Mouse (Mus musculus) olfactory bulb, adult 2 months (tissue): ENCODE results near the gene St6gal1.

Experiments used
- CTCF ChIP-seq: fragments of 200-500 bp; IDR thresholded peaks from 2 replicates; pipeline ENCODE4 v1.5.1; 2012; ENCODE audit warnings: low read depth, mild to moderate bottlenecking, low read length, moderate library complexity; ENCODE audit not compliant: insufficient read depth
- POLR2A ChIP-seq: fragments of 200-500 bp; IDR thresholded peaks from 2 replicates; pipeline ENCODE4 v1.6.1; 2012; ENCODE audit warnings: mild to moderate bottlenecking, low read depth, low read length, moderate library complexity; ENCODE audit not compliant: insufficient read depth

DNA sequence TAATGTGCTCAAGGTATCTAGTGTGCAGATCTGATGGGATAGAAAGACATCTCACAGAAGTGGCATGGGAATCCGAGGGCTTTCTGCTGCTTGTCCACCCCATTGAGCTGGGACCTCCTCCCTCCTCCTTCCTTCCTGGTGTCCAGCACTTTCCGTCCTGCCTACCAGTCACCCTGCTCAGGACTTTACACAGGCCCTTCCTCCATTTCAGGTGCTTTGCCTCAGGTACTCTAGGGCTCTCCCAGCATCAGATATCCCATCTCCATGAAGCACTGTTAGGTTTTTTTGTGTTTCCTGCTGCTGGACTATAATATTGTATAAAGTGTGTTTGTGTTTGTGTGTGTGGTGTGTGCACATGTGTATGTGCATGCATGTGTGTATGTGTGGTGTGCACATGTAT, 51.1 kb downstream of the St6gal1 start:
- no peak for TF ChIP-seq CTCF
- no peak for TF ChIP-seq POLR2A
